ENCODE assay signal across 8 mouse cellular contexts in genomic region chr4:135244335-135244734, GRCm38 (mm10). TPM values are rescaled to one million over a fixed set of nuclear protein-coding genes. Genes with fewer than 3 reads are reported as not detected.
DNase-seq lines count a peak whose midpoint lies in the region; ATAC-seq and TF ChIP-seq lines count a peak whose summit lies in the region.
"Had no signal": no experiment of that assay in that cellular context is flagged by ENCODE, and none has a peak within 500 bp of the region (broad histone marks: within the 10 kb centered on the region; RNA-seq: fewer than 3 reads in every experiment).

No protein-coding gene starts in this region.

- no peak overlapping the region for H3K27ac ChIP-seq in kidney, embryonic 14.5 days (ENCODE audit: low read depth, low read length)
- no peak overlapping the region for H3K27ac ChIP-seq in spleen, adult 2 months (ENCODE audit: insufficient read depth, low read length)
- H3K27ac ChIP-seq: macrophage had no signal

- peaks cover 47% of the 10 kb centered on the region for H3K4me1 ChIP-seq in kidney, embryonic 14.5 days (ENCODE audit: control insufficient read depth, insufficient read depth, low read length)
- peaks cover 15% of the 10 kb centered on the region for H3K4me1 ChIP-seq in spleen, adult 2 months (ENCODE audit: control insufficient read depth, insufficient read depth, insufficient read length)

- in situ Hi-C loops in Patski (cut with MboI; ENCODE audit: low pct_unique_long_range_greater_than_20kb), result no loop called here

- POLR2A ChIA-PET in Patski (lab: Charles Lee), result no interaction called here

- no peak for TF ChIP-seq POLR2A in spleen, adult 2 months (IDR thresholded peaks at IDR 0.05; ENCODE audit: low read depth, low read length)

- TF ChIP-seq CTCF in Patski (IDR thresholded peaks at IDR 0.05), result peak; percentile 37
- peak; percentile 44; the same call in 1 of the 2 replicates for TF ChIP-seq CTCF in spleen, adult 2 months (IDR thresholded peaks at IDR 0.05; ENCODE audit: extremely low read depth, insufficient read depth, insufficient read length, insufficient replicate concordance)

- 89% methylated on average over 3 of the region's 3 CpGs for WGBS in kidney, embryonic 14.5 days
- WGBS in spleen, adult 2 months, result 95% methylated on average over 3 of the region's 3 CpGs

- no peak overlapping the region for H3K9ac ChIP-seq in kidney, embryonic 14.5 days (ENCODE audit: low read depth, low read length)

- H3K4me3 ChIP-seq in kidney, embryonic 14.5 days (ENCODE audit: low read length), result no peak overlapping the region
- no peak overlapping the region for H3K4me3 ChIP-seq in spleen, adult 2 months (ENCODE audit: extremely low read depth, insufficient read depth, insufficient read length)

- DNase-seq in kidney, postnatal 10 days, result peak; percentile 57
- DNase-seq in Patski (ENCODE audit: low read depth, low spot score), result no peak
- DNase-seq in induced T-regulatory cell, adult 2 months (ENCODE audit: low read depth), result peak; percentile 60
- peak in 1 of 2 experiments; percentile 51 for DNase-seq in spleen, adult 2 months (ENCODE audit: low read depth in 1 of 2, low spot score in 2 of 2)
- DNase-seq in urinary bladder, adult 2 months (ENCODE audit: low spot score), result no peak
- no peak for DNase-seq in urinary bladder, postnatal 4 days (ENCODE audit: low spot score in 2 of 2)

- H3K36me3 ChIP-seq in kidney, embryonic 14.5 days (ENCODE audit: control insufficient read depth, insufficient read depth, low read length), result no peaks in the 10 kb centered on the region
- H3K36me3 ChIP-seq in spleen, adult 2 months (ENCODE audit: control insufficient read depth, insufficient read depth, low read length), result no peaks in the 10 kb centered on the region

- ATAC-seq in kidney, embryonic 14.5 days (ENCODE audit: low FRiP score, low TSS enrichment), result no peak
- ATAC-seq in Patski, result no peak

- CTCF ChIA-PET in Patski (lab: Charles Lee), result no interaction called here

- H3K27me3 ChIP-seq in kidney, embryonic 14.5 days (ENCODE audit: control insufficient read depth, insufficient read depth, low read length), result no peaks in the 10 kb centered on the region
- no peaks in the 10 kb centered on the region for H3K27me3 ChIP-seq in Patski
- no peaks in the 10 kb centered on the region for H3K27me3 ChIP-seq in spleen, adult 2 months (ENCODE audit: control insufficient read depth, insufficient read depth, low read length)

- H3K9me3 ChIP-seq in kidney, embryonic 14.5 days (ENCODE audit: control insufficient read depth, low read length), result no peaks in the 10 kb centered on the region; the same call in 1 of the 2 replicates

- no peak overlapping the region for H3K4me2 ChIP-seq in kidney, embryonic 14.5 days (replicated peaks; ENCODE audit: low read depth, low read length)

RNA-seq across cellular contexts. Expression of gene Clic4, which starts 28.3 kb away (rescaled TPM):
- 68.5 and 132 TPM in 2 replicates for polyA plus RNA-seq in kidney, embryonic 14.5 days (2014; fragmentation: Nextera tagmentation; extraction: Ambion mirVana)
- polyA plus RNA-seq in Patski (2021), result 196 TPM
- 34.7 and 40.8 TPM in 2 replicates for polyA plus RNA-seq in spleen, adult 2 months (2012; rRNA removed)
- 151 and 185 TPM in 2 replicates for polyA plus RNA-seq in urinary bladder, adult 2 months (2012; rRNA removed)

Comparison
In these comparisons a context has a peak if more than half of its experiments do, and no peak if none do; other contexts are left out.
1. DNase-seq: peak in kidney, postnatal 10 days (single experiment) and induced T-regulatory cell, adult 2 months (single experiment); none in Patski (single experiment), urinary bladder, adult 2 months (single experiment) and urinary bladder, postnatal 4 days (0 of 2).